ENCODE assay signal across 8 mouse cellular contexts in the genomic region with DNA sequence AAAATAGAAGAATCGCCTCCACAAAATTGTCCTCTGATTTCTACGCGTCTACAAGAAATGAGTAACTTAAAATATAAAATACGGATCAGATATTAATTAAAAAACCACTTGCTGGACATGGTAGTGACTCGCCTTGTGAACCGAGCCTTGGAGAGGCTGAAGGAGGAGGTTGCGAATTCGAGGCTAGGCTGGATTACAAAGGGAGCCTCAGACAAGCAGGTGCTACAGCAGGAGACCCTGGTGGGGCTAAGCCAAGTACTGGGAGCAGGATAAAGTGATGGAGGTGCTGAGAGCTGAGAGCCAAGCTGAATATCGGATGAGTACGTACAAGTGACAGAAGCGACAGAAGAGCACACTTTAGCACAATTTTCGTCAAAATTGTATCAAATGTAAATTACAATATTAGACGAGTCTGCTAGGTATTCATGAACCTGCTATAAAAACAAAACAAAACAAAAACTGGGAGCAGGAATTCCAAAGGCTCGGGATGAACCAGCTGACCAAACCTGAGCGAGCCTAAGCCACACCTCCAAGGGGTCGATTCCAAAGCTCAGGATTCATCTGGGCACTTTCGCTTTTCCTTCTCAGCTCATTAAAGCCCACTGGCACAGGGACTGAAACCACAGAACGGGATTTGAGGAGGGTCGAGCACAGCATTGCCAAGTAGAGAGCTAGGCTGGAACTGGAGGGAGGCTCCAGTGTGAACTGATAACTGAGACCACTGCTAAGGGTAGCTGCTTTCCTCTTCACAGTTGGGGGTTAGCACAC. TPM values are rescaled to one million over a fixed set of nuclear protein-coding genes. Genes with fewer than 3 reads are reported as not detected.
DNase-seq lines count a peak whose midpoint lies in the region; ATAC-seq and TF ChIP-seq lines count a peak whose summit lies in the region.

A gene (minus strand): TSS at position 434 of the 768 bp plus-strand sequence.

- H3K27ac ChIP-seq in cerebellum, adult 2 months (ENCODE audit: insufficient read depth, low read length): peak within 1 kb of the TSS; percentile 97
- H3K27ac ChIP-seq in heart, postnatal 0 days (ENCODE audit: low read depth): peak within 1 kb of the TSS; percentile 93
- H3K27ac ChIP-seq in macrophage: peak within 1 kb of the TSS; percentile 84

- H3K27me3 ChIP-seq in cerebellum, adult 2 months (ENCODE audit: control insufficient read depth, insufficient read depth, low read length): no peaks in the 10 kb centered on the region
- no peaks in the 10 kb centered on the region for H3K27me3 ChIP-seq in erythroblast, embryonic 14.5 days (ENCODE audit: control insufficient read depth)
- no peaks in the 10 kb centered on the region for H3K27me3 ChIP-seq in heart, postnatal 0 days (ENCODE audit: control insufficient read depth, insufficient read depth, low read length)

- H3K9me3 ChIP-seq in erythroblast, embryonic 14.5 days (ENCODE audit: control insufficient read depth, low read length): peaks cover 7% of the 10 kb centered on the region
- H3K9me3 ChIP-seq in heart, postnatal 0 days (replicated peaks; ENCODE audit: control insufficient read depth, low read length): no peaks in the 10 kb centered on the region

- peak within 1 kb of the TSS; percentile 91 for H3K4me3 ChIP-seq in cerebellum, adult 2 months (replicated peaks; ENCODE audit: insufficient read depth, low read depth, low read length)
- H3K4me3 ChIP-seq in erythroblast, embryonic 14.5 days (replicated peaks): peak within 1 kb of the TSS; percentile 90
- H3K4me3 ChIP-seq in heart, postnatal 0 days (ENCODE audit: low read depth, low read length): peak within 1 kb of the TSS; percentile 63
- peak within 1 kb of the TSS; percentile 44 for H3K4me3 ChIP-seq in macrophage (ENCODE audit: inconsistent target)

- H3K4me1 ChIP-seq in cerebellum, adult 2 months (ENCODE audit: control insufficient read depth, insufficient read depth, low read length): peaks cover 19% of the 10 kb centered on the region
- peaks cover 83% of the 10 kb centered on the region for H3K4me1 ChIP-seq in erythroblast, embryonic 14.5 days (ENCODE audit: control insufficient read depth)
- peaks cover 25% of the 10 kb centered on the region; the same call in 1 of the 2 replicates for H3K4me1 ChIP-seq in heart, postnatal 0 days (ENCODE audit: control insufficient read depth, insufficient read depth)

- under 1% methylated on average over 19 of the region's 19 CpGs for WGBS in cerebellum, adult 2 months
- WGBS in heart, postnatal 0 days: under 1% methylated on average over 19 of the region's 19 CpGs
- WGBS in macrophage (ENCODE audit: missing documents): 2% methylated on average over 19 of the region's 19 CpGs

- TF ChIP-seq EP300 in heart, postnatal 0 days (IDR thresholded peaks at IDR 0.05; ENCODE audit: low read depth): 0 out of 2 replicates have a peak, but pooled peaks have one; percentile 14

- H3K9ac ChIP-seq in heart, postnatal 0 days (replicated peaks; ENCODE audit: low read depth, low read length): peak within 1 kb of the TSS; percentile 94

- peaks cover 51% of the 10 kb centered on the region for H3K79me2 ChIP-seq in macrophage (ENCODE audit: inconsistent target)

- H3K36me3 ChIP-seq in erythroblast, embryonic 14.5 days (ENCODE audit: control insufficient read depth): peaks cover 73% of the 10 kb centered on the region
- H3K36me3 ChIP-seq in heart, postnatal 0 days (replicated peaks; ENCODE audit: control insufficient read depth, insufficient read depth, low read length): peaks cover 18% of the 10 kb centered on the region
- peaks cover 11% of the 10 kb centered on the region for H3K36me3 ChIP-seq in macrophage (ENCODE audit: inconsistent target)

- TF ChIP-seq POLR2A in cerebellum, adult 2 months (IDR thresholded peaks at IDR 0.05; ENCODE audit: borderline replicate concordance, insufficient read depth, low read length): 0 out of 2 replicates have a peak, but pooled peaks have one; percentile 19

- no peak for TF ChIP-seq CTCF in cerebellum, adult 2 months (IDR thresholded peaks at IDR 0.05; ENCODE audit: borderline replicate concordance, insufficient read depth, low read depth, low read length)
- TF ChIP-seq CTCF in heart, postnatal 0 days (IDR thresholded peaks at IDR 0.05; ENCODE audit: low read depth): no peak

- peak within 1 kb of the TSS; percentile 71 for H3K4me2 ChIP-seq in heart, postnatal 0 days (ENCODE audit: low read depth, low read length)

- ATAC-seq in heart, postnatal 0 days (ENCODE audit: insufficient read depth, low read depth): no peak

- DNase-seq in cerebellum, adult 2 months: no peak
- DNase-seq in cerebellum, adult 8-10 months: no peak
- peak; percentile 65 for DNase-seq in NIH3T3 (ENCODE audit: low read depth)
- peak; percentile 41 for DNase-seq in heart, postnatal 0 days (ENCODE audit: low spot score)
- peak; percentile 42 to 67 for DNase-seq in kidney, postnatal 4 days
- no peak for DNase-seq in spleen, adult 12 weeks (ENCODE audit: low spot score)

RNA-seq across cellular contexts. Expression of the gene that starts here (rescaled TPM):
- 134 and 136 TPM in 2 replicates for polyA plus RNA-seq in cerebellum, adult 2 months (2012; rRNA removed)
- 26.4 and 32.4 TPM in 2 replicates for polyA plus RNA-seq in erythroblast, embryonic 14.5 days (2012)
- total RNA-seq in heart, postnatal 0 days (2014; rRNA removed; ENCODE audit: low replicate concordance): 40.6 and 53.3 TPM in 2 replicates
- 11.4 and 12.6 TPM in 2 replicates for polyA plus RNA-seq in heart, postnatal 0 days (2015; fragmentation: Nextera tagmentation; extraction: Ambion mirVana)
- 10 to 100 TPM; 26.7 to 91.8 (median 50.8) TPM for total RNA-seq in macrophage (2018; cell fraction: chromatin; rRNA removed)
- 10 to 100 TPM; 23.2 to 43.0 (median 33.0) TPM for total RNA-seq in macrophage (2018; cell fraction: cytosol; rRNA removed)
- 10 to 100 TPM; 24.7 to 78.1 (median 45.1) TPM for total RNA-seq in macrophage (2018; cell fraction: nucleus; rRNA removed)
- 21.4 to 34.9 TPM (median 23.9 TPM) in 3 replicates for polyA plus RNA-seq in macrophage (2018)

Comparison
In these comparisons a context has a peak if more than half of its experiments do, and no peak if none do; other contexts are left out.
1. DNase-seq: peak in NIH3T3 (single experiment), heart, postnatal 0 days (single experiment) and kidney, postnatal 4 days (2 of 2); none in cerebellum, adult 2 months (0 of 2), cerebellum, adult 8-10 months (single experiment) and spleen, adult 12 weeks (single experiment).
2. Peak in every context shown above with its lines, with median percentiles within 50 percentile points of each other: H3K27ac ChIP-seq and H3K4me3 ChIP-seq.